Mouse (Mus musculus): Measurements from ENCODE around the gene 1700003E16Rik.

Gene 1700003E16Rik

GRCm38 (mm10) chr6:83127419-83127818, 28.8 kb upstream of the 1700003E16Rik start:
- no peak for DNase-seq (ENCODE audit: low spot score)

GRCm38 (mm10) chr6:83131469-83132034, 24.7 kb upstream of the 1700003E16Rik start:
- DNase-seq (ENCODE audit: low spot score), result no peak

GRCm38 (mm10) chr6:83132176-83132919, 23.9 kb upstream of the 1700003E16Rik start:
- DNase-seq (ENCODE audit: low spot score), result no peak

- no peak for DNase-seq (ENCODE audit: low spot score)
These were observed 22.0 kb upstream of the 1700003E16Rik start for GRCm38 (mm10) chr6:83134226-83134625.

- no peak for DNase-seq (ENCODE audit: low spot score)
These were observed 21.2 kb upstream of the 1700003E16Rik start, which contains the start of gene Rtkn for GRCm38 (mm10) chr6:83134951-83135513. Gene Rtkn (plus strand): TSS chr6:83135463.

- peak; percentile 73 for DNase-seq (ENCODE audit: low spot score)
These were observed 20.5 kb upstream of the 1700003E16Rik start for GRCm38 (mm10) chr6:83135571-83136161.

- no peak for DNase-seq (ENCODE audit: low spot score)
These were observed 19.8 kb upstream of the 1700003E16Rik start for GRCm38 (mm10) chr6:83136291-83136880.

GRCm38 (mm10) chr6:83136881-83137575, 19.2 kb upstream of the 1700003E16Rik start:
- DNase-seq (ENCODE audit: low spot score), result peak; percentile 83

- peak; percentile 97 for DNase-seq (ENCODE audit: low spot score)
These were observed 18.6 kb upstream of the 1700003E16Rik start for GRCm38 (mm10) chr6:83137576-83137950.

- no peak for DNase-seq (ENCODE audit: low spot score)
These were observed 18.1 kb upstream of the 1700003E16Rik start for GRCm38 (mm10) chr6:83138056-83138455.

- DNase-seq (ENCODE audit: low spot score), result no peak
These were observed 16.2 kb upstream of the 1700003E16Rik start for GRCm38 (mm10) chr6:83140044-83140443.

GRCm38 (mm10) chr6:83141636-83142035, 14.6 kb upstream of the 1700003E16Rik start:
- DNase-seq (ENCODE audit: low spot score), result no peak

- no peak for DNase-seq (ENCODE audit: low spot score)
These were observed 13.9 kb upstream of the 1700003E16Rik start for GRCm38 (mm10) chr6:83142211-83142731.

- no peak for DNase-seq (ENCODE audit: low spot score)
These were observed 13.3 kb upstream of the 1700003E16Rik start for GRCm38 (mm10) chr6:83142886-83143285.

- no peak for DNase-seq (ENCODE audit: low spot score)
These were observed 11.0 kb upstream of the 1700003E16Rik start for GRCm38 (mm10) chr6:83145209-83145608.

- DNase-seq (ENCODE audit: low spot score), result no peak
These were observed 10.4 kb upstream of the 1700003E16Rik start for GRCm38 (mm10) chr6:83145805-83146204.

GRCm38 (mm10) chr6:83147280-83147679, 8.9 kb upstream of the 1700003E16Rik start:
- no peak for DNase-seq (ENCODE audit: low spot score)

GRCm38 (mm10) chr6:83151721-83152120, 4.5 kb upstream of the 1700003E16Rik start:
- DNase-seq (ENCODE audit: low spot score), result no peak

- DNase-seq (ENCODE audit: low spot score), result no peak
These were observed 3.2 kb upstream of the 1700003E16Rik start for GRCm38 (mm10) chr6:83153038-83153437.

GRCm38 (mm10) chr6:83153485-83153884, 2.7 kb upstream of the 1700003E16Rik start:
- no peak for DNase-seq (ENCODE audit: low spot score)

GRCm38 (mm10) chr6:83155552-83156238, 509 bp upstream of the 1700003E16Rik start:
- peak; percentile 70 for DNase-seq (ENCODE audit: low spot score)
